Mouse (Mus musculus): ENCODE measurements around the gene Ell2.

Gene Ell2

GRCm38 (mm10) chr13:75765742-75766141, 59.2 kb downstream of the Ell2 start:
- in situ Hi-C loops (cut with MboI; ENCODE audit: low sequenced_read_pairs), result no loop called here

GRCm38 (mm10) chr13:75766238-75766637, 59.7 kb downstream of the Ell2 start:
- in situ Hi-C loops (cut with MboI; ENCODE audit: low sequenced_read_pairs), result no loop called here

DNA sequence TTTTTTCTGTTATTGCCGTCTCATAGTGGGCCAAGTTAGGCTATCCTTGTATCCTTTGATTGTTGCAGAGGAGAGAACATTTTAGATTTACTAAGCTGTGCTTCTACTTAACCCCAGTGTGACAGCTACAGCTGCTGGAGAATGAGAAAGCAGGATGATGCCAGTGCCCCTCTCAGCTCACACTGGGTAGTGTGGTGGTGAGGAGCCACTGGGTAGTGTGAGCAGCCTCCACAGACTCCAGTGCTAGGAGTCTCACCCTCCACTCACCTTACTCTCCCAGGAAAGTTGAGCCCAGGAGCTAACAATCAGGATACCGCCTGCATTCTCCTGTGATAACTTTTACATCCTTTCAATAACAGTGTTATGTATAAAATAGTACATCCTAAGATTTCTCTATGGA, 60.4 kb downstream of the Ell2 start:
- in situ Hi-C loops (cut with MboI; ENCODE audit: low sequenced_read_pairs), result no loop called here

DNA sequence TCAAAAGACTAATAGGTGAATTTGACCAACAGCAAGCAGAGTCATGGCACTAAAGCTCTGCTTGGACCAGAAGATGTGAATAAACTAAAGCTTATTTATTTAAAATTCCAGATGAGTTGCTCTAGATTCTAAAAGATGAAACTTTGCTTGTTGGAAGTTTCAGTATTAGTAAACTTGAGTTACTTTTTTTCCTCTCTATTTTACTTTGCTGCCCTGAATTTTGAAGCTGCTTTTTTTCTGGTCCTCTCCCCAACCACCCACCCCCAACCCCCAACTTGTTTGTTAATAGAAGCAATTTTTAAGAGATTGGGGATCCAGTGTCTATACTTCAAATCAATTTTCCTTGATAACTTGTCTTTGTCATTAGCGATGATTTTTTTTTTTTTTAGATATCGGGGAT, 64.2 kb downstream of the Ell2 start:
- in situ Hi-C loops (cut with MboI; ENCODE audit: low sequenced_read_pairs), result no loop called here

DNA sequence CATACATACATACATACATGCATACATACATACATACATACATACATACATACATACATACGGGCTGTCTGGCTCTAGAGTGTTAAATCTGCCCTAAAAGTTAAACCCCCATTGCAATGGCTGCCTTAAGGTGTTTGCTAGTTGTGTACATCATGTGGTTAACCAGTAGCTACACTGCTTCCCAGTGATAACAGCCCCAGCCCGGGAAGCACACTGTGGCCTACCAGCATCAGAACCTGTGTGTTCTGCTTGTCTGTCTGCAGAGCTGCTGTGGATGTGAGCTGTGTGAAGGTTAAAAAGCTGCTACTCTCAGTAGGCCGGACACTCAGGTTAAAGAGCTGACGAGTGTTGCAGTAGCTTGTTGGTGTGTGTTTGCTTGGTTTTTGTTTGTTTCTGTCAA, 64.8 kb downstream of the Ell2 start:
- in situ Hi-C loops (cut with MboI; ENCODE audit: low sequenced_read_pairs), result no loop called here

DNA sequence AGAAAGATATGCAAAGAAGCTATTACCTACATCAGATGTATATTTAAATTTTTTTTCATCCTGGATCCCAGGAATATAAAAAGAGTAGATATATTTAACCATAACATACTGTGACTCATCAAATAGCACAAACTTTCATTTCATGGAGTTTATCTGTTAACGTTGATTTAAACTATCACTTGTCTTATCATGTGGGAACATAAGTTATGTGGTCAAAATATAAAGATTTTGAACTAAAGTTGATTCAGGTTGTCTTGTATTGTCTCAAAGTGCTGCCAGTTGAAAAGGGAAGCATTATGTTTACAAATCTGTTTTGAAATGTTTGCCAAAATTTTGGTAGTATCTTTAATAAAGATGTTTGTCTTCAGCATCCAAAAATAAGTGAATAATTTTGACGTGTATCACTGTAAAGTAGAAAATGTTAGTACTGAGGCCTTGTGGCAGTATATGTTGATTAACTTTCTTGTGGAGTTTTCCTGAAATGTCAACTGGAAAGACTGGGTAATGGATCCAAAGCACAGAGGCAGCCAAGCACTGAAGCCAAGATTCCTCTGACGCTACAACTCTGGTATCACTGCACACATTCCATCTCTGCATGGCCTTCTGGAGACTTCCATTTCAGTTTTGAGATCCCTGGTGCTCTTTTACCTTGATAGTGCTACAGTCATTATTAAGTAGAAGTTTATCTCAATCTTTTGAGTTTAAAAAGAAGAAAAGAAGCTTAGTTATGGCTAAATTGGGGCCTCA, 65.6 kb downstream of the Ell2 start:
- in situ Hi-C loops (cut with MboI; ENCODE audit: low sequenced_read_pairs), result no loop called here

- in situ Hi-C loops (cut with MboI; ENCODE audit: low sequenced_read_pairs), result no loop called here
These were observed 69.4 kb downstream of the Ell2 start for GRCm38 (mm10) chr13:75775961-75776360.

GRCm38 (mm10) chr13:75776692-75777091, 70.1 kb downstream of the Ell2 start:
- in situ Hi-C loops (cut with MboI; ENCODE audit: low sequenced_read_pairs), result no loop called here

DNA sequence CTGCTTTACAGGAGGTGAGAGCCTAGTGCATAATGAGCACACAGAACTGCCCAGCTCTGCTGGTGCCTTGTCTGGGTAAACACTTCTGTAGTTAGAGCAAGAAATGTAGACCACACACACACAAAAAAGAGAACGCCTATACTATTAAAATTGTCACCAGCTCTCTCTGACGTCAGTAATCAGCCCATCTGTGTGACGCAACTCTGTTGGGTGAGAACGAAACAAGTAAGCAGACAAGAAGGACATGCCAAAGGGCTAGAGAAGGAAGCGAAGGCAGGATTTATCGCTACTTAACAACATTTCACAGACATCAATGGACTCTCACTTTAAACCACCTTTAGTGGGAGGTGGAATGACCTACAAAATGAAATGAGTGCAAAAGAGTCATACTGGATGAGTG, 71.6 kb downstream of the Ell2 start:
- in situ Hi-C loops (cut with MboI; ENCODE audit: low sequenced_read_pairs), result no loop called here

GRCm38 (mm10) chr13:75779169-75779568, 72.6 kb downstream of the Ell2 start:
- in situ Hi-C loops (cut with MboI; ENCODE audit: low sequenced_read_pairs), result no loop called here

DNA sequence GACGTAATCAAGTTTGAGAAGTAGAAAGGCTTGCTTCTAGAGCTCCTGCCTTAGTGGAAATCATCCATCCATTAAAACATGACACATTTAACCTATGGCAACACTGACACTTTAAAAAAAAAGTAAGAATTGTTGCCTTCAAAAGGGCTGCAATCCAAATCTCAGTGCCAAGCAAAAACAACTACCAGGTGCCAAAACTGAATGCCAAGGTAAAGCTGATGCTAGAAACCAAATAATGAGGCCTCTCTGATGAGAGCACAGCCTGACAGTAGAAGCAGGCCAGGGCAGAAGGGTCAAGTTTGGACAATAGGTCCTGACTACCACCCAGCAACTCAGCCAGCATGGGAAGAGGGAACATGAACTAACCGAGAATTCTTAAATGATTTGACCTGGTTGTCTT, 73.5 kb downstream of the Ell2 start:
- in situ Hi-C loops (cut with MboI; ENCODE audit: low sequenced_read_pairs), result no loop called here

GRCm38 (mm10) chr13:75785726-75786125, 79.2 kb downstream of the Ell2 start:
- in situ Hi-C loops (cut with MboI; ENCODE audit: low sequenced_read_pairs), result no loop called here

- in situ Hi-C loops (cut with MboI; ENCODE audit: low sequenced_read_pairs), result no loop called here
These were observed 79.7 kb downstream of the Ell2 start for GRCm38 (mm10) chr13:75786264-75786663.

DNA sequence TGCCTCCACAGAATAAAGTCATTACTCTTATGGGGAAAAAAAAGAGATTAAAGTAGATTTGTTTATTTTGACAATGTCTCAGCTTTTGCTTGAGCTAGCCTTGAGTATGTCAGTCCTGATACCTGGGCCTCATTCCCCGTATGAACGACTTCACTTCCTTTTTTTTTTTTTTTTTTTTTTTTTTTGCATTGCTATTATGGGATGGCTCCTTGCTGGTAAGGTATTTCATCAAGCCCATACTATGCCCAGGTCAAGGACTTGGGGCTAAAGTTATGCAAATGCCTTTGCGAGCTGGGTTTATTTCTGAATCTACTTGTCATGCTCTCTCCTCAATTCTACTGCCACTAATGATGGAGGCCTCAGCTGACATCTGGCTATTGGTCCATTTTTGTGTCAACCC, 80.8 kb downstream of the Ell2 start:
- in situ Hi-C loops (cut with MboI; ENCODE audit: low sequenced_read_pairs), result no loop called here

GRCm38 (mm10) chr13:75788178-75788577, 81.6 kb downstream of the Ell2 start:
- in situ Hi-C loops (cut with MboI; ENCODE audit: low sequenced_read_pairs), result no loop called here

DNA sequence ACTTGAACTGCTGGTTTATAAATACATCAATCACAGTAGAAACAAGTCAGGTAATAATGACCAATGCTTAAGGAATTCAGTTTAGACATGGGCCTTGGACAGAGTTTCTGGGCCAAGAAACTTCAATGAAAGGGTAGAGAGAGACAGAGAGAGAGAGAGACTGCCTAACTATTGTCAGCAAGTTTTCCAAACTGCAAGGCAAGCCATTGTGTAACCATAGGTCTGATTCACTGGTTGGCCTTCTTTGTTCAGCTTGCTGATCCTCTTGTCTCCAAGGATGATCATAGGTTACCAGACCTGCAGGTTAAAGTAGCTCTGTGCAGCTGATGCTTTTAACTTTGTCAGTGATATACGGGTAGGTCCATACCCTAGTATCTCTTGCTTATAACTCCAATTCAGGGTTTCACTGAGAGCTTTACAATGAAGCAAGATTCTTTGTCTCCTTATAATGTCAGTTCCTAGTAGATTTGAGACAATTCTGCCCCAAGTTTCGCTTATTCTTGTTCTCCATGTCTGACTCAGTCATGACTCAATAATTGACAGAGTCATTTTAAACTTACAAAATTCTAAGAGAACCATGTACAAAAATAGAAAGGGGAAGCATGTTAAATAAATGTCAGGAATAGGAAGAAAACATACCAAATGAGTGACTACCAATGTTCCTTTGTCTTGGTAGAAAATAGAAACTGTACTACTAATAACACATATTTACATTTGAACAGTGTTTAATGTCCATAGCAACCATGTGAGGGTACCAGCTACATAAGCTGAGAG, 82.7 kb downstream of the Ell2 start:
- in situ Hi-C loops (cut with MboI; ENCODE audit: low sequenced_read_pairs), result no loop called here

DNA sequence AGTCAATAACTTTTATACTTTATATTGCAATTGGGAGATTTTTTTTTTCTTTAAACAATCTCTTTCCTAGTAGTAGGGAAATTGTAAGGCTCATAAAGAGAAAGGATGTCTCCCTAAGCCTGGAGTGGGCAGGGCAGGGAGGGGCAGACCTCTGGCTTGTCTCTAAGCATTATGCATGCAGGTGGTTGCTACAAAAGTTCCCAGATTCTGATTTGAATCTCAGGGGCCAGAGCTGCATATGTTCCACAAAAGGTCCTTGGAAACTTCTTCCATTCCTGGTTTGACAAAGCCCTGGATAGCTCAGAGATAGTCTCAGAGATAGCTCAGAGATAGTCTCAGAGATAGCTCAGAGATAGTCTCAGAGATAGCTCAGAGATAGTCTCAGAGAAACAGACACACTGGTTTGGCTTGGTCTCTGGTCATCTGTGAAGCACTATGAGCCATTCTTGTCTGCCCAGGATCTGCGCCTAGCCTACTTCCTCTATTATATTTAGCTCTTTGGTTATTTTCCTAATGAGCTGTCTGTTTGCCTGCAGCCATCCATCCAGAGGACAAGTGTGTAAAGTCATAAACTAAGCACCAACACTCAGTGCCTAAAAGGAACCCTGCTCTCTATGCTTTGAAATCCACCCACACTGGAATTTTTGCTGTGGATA, 84.1 kb downstream of the Ell2 start:
- in situ Hi-C loops (cut with MboI; ENCODE audit: low sequenced_read_pairs), result no loop called here

DNA sequence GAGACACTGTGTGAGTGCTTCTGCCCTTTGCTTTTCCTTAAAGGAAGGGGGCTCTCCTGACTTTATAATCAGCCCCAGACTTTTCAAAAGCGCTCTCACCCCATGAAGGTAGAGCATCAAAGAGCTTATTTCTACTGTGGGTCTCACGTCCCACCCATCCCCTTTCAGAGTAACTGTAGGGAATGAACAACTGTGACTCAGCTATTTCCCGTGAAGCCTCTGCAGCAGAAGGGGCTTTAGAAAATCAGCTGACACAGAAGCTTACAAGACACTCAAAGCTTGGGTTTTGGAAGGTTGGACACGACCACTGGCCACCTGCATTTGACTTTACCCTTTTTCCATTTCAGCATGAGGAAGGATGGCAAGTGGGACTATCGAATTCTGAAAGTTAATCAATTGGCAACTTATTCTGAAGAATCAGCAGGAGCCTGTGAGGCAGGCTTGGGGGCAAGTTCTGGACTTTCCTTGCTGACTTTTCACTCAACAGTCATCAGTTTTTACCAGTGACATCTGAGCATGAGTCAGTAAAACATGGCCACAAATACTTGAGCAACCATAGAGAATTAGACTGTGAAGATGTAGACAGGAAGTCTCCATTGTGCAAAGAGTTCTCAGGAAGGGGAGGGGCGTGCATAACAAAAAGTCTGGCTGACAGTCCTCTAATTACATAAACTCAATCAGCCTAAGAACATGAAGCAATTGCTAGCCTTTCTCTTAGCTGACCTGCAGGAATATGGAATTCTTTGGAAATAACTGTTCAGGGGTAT, 87.5 kb downstream of the Ell2 start:
- in situ Hi-C loops (cut with MboI; ENCODE audit: low sequenced_read_pairs), result no loop called here

DNA sequence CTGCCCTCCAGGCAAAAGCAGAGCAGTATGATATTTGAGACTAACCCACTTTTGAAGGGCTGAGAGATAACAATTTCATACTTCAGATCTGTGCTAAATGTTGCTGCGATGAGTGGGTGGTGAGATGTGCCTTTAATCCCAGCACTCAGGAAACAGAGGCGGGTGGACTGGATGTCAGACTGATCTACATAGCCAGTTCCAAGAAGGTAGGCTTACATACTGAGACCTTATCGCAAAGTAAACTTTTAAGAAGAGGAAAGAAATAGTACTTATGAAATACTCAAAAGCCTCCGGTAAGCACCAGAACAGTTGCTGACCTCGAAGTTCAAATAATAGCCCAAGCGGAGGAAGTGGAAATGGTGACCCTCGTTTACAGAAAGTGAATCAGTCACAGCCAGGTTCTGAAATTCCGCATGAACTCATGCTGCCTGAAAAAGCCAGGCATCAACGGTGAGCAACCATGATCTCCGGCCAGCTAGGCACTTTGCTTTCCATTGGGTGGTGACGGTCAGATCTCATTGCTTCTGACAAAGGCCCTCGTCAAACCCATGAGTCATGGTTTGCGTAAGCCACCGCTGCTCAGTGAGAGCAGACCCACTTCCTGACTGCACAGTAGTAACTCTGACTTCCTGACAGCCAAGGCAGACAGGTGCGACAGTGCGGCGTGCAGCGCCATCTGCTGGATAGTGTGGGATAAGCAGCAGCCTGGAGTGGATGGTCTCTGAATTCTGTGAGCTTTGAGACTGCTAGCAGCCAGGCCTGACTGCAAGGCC, 91.0 kb downstream of the Ell2 start:
- in situ Hi-C loops (cut with MboI; ENCODE audit: low sequenced_read_pairs), result no loop called here

Measured in CH12F3 (cell line).